Mouse (Mus musculus): ENCODE data around the gene Ficd.

- TF ChIP-seq CTCF (IDR thresholded peaks at IDR 0.05; ENCODE audit: low read depth, low read length) (no peak), EP300 (IDR thresholded peaks at IDR 0.05; ENCODE audit: insufficient read depth, low read depth, low read length) (no peak)
These were observed 619 bp upstream of the Ficd start for GRCm38 (mm10) chr5:113735023-113735344.

Data from ES-Bruce4 (cell line).